Mouse (Mus musculus) left cerebral cortex, adult 9 months (tissue): ENCODE data around the gene Plpp2.

ENCODE experiments used
- DNase-seq, 2 experiments: peaks; one replicate each; pipeline ENCODE4 v3.0.0; 2022; ENCODE audit warnings: low spot score in 2 of 2

Gene Plpp2

DNA sequence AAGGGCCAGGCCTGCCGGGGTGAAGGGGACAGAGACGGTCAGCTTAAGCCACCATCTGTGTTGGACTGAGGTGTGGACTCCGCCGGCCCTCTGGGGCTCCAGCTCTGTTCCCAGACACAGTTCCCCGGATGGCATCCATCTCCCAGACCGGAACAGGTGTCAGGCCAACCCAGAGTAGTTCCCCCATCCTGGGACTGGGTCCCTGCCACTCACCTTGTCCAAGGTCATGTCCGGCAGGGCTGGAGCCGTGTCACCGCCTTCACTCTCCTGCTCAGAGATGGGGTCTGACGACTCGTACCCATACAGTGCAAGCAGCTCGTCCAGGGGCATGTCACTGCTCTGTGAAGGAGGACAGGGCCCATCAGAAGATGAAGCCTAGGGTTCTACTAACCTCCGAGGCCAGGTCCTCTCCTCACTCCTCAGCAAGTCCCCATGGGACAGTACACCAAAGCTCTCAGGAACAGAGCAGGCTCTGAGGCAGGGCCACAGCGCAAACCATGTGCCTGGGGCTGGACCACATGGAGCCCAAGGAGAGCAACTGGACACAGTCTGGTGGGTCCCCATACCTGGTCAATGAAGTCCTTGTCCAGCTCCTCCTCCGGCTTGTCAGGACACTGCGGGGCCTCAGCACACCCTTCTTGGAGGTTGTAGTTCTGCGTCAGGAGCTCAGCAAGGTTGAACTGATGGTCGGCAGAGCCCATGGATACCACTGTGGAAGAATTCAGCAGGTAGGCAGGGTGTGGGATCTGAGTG, 15.6 kb upstream of the Plpp2 start:
- peak in 1 of 2 experiments; percentile 1 for DNase-seq

DNA sequence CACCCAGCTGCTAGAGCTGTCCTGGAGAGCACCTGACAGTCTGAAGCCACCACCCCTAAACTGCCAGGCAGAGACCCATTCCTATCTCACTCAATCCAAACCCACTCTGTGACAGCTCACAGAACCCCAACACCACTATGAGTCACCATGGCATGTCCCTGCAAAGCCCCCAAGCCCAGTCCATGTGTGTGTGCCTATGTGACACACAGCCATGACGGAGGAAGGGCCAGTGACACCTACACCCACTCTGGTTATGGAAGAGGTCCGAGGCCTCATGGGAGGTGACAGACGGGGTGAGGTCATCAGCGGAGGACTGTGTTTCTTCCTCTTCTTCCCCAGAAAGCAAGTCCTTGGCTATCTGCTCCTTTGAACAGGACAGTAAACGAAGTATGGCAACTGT, 14.9 kb upstream of the Plpp2 start:
- no peak for DNase-seq

DNA sequence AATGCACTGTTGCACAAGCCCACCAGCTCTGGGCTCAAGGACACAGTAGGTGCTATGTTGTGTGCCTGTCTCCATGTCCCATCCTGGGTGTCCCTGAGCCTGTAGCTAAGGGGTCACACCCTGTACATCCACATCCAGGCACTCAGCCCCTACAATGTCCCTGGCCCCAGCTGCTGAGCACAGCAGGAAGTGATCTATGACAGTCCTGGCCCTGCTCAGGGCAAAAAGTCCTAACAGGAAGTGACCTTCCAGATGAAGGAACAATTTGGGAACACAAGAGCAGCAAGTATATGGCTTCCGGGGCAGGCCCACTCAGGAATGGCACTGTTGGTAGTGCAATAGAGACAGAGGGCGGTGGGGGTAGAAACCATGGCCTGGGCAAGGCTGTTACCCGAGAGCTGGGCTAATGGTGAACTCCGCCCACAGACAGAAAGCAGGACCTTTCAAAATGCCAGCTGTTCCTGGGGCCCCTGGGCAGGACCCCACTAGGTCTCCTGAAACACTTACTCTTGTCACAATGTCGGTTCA, 13.6 kb upstream of the Plpp2 start:
- no peak for DNase-seq

DNA sequence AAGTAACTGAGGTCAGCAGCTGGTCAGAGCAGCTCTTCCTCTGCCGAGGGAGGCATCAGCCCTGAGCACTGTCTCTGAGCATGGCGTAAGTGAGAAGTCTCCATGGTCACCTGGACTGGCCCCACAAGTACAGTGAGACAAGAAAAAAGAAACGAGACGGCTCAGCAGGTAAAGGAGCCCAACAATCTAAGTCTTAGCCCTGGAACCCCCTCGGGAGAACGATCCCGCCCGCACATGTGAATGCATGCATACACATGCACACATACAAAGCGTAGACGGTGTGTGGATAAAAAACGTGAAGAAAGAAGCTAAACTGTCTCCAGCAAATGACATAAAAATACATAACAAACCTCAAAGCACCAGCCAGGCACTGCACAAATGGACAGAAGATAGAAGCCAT, 12.9 kb upstream of the Plpp2 start:
- no peak for DNase-seq

DNA sequence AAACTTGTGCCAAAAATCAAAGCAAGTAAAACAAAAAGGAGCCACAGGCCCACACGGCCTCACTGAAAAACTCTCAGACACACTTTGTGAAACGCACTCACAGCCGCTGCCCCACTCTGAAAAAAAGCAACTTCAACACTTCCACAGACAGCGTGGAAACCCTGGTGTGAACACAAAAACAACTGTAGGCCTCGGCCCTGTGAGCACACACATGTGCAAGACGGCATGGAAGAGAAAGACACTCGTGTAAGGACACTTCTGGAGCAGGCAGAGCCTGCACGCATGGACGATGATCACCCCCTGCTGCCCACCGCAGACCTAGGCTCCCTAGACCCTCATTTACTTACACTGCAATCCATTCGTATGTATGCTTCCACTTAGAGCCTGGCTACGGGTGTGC, 12.3 kb upstream of the Plpp2 start:
- DNase-seq: no peak

DNA sequence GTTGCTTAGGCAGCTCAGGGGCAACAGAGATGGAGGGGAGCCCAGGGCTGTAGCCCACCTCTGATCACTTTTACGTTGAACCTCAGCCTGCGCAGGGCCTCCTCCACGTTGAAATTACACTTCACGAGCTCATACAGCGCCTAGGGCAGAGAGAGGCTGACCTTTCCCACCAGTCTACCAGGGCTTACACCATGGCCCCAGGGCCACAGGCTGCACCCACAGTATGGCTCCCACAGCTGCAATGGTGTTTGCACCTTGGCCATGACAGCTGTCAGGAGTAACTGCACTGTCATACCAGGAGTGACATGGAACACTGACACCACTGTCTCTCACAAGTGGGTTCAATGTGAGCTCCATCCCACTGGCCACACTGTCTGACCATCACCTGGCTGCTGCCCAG, 11.0 kb upstream of the Plpp2 start:
- DNase-seq: no peak

DNA sequence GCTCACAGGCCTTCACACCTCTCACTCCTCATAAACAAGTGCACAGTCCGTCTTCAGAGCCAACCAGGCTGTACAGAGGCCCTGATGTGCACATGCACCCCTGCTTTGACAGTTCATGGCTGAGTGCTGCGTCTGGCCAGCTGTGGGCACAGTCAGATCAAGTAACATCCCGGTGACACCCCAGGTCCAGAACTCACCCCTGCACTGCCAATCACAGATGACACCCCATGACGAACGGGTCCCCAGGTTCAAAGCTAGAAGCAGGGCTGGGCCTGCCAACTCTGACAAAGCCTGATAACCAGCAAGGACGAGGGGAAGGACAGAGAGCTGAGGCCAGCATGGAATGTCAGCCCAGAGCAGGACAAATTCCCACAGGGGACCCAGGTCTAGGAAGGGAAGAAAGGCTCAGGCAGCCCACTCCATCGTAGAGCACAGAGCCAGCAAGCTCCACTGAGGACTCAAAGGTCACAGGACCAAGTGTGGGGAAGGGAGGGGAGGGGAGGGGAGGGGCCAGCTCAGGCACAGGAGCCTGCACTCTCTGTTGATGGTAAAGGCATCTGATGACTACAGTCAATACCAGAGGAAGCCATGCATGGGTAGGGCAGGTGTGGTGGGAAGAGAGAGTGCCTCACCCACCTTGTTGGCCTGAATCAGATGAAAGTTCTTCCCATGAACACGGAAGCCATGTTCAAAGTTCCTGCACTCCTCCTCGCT, 10.4 kb upstream of the Plpp2 start:
- no peak for DNase-seq

DNA sequence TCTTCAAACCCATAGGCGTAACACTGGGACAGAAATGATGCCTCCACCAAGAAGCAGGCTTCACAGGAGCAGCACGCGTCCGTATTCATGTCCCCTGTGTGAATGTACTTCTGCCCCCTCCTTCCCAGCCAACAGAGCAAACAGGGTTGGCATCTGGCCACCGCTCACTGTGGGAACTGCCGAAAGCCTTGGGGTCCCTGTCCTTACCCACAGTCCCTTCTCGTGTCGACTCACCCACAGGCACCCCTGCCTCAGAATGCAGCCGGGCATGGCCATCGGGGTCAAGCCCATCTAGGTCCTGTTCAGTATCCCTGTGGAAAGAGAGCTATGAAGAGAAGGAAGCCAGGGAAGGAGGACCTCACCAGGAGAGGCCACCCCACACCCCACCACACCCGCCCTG, 8.6 kb upstream of the Plpp2 start:
- DNase-seq: no peak

DNA sequence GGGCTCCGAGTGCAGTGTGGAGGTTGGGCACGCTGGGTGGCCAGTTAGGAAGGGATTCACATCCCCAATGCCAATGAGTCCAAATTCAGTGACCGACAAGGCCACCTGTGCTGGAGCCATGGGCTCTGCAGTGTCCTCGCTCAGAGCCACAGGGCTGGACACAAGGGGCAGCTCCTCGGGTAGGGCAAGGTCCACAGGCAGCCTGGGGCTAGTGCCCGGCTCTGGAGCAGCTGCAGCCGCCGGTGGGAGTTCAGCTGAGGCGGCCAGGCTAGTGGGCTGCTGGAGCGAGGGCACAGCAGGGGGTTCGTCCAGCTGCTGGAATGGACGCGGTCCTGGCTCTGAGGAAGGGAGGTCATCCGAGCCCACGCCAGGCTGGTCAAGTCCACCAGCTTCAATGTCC, 7.9 kb upstream of the Plpp2 start:
- no peak for DNase-seq

DNA sequence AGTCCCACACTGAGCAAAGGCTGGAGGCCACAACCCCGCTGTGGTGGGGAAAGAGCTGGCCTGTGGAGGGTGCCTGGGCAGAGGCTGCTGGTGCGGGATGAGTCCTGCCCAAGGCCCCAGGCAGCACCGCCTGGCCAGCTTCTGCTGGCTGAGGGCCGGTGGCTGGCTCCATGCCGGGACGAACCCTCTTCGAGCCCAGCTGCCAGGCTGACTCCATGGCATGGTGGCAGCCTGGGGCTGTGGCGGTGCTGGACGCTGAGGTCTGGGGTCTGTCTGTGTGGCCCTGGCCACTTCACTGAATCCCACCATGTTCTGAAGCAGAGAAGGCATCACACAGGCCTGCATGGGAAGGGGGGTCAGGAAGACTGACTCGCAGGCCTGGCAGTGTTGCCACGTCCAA, 7.2 kb upstream of the Plpp2 start:
- DNase-seq: no peak

DNA sequence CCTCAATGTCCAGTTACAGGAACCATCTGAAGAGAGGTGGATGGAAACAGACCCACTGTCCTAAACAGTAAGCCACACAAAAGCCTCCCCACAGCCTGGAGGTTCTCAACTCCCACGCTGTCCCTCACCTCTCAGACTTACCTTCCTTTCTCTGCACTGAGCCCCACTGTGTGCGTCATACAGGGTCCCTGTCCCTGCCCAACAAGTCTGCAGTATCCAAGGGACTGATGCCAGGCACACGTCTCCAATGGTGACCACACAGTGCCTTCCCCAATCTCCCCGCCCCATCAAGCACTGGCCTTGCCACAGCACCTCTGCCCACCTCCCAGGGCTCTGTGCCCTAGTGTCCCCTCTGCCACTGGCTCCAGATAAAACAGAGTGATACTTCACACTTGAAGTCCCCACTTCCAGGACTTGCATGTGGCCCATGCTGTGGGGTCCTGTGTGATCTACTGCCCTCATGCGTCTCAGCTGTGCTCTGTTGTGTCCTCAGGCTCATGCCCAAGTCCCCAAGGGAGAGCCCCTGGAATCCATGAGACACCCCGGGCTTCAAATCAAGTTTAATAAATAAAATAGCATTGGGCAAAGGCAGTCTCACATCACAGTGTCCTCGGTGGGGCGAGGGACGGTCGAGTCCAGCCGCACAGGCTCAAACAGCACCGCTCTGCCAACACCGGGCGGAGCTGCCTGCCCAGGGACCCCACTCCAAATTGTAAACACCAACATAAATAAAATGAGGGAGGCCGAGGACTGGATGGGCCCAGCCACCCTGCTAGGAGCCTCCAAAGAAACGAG, 6.3 kb upstream of the Plpp2 start:
- DNase-seq: no peak

DNA sequence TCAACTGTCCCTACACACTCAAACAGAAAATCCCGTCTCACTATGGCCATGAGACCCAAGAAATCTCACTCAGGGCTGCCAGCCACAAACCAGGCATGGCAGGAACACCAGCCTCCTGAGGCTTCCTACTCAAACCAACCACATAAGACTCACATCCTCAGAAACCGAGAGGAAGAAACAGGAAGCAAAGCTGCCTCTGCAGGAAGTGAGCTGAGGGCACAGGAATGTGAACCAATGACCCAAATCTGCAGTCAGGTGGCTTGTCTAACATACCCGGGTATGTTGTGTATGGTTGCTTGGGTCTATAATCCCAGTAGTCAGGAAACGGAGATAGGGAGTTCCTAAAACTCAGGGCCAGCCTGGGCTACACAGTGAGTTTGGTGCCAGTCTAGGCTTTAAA, 5.3 kb upstream of the Plpp2 start:
- DNase-seq: no peak

DNA sequence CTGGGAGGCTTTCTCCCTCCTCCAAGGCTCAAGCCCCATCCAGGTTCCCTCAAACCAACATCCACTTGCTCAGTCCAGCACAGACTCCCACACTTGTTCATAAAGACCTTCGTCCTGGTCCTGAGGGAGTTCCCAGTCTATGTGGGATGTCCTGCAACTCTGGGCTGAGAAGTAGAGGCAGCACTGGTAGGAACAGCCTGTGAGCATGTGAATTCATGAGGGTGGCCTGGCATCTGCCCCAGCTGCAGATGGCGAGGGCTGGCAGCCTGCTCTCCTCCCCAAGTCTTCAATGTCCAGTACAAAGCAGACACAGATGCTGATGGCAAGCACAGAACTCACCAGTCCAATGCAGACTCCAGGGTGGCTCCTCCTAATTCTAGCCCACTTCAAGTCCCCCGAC, 4.7 kb upstream of the Plpp2 start:
- no peak for DNase-seq

DNA sequence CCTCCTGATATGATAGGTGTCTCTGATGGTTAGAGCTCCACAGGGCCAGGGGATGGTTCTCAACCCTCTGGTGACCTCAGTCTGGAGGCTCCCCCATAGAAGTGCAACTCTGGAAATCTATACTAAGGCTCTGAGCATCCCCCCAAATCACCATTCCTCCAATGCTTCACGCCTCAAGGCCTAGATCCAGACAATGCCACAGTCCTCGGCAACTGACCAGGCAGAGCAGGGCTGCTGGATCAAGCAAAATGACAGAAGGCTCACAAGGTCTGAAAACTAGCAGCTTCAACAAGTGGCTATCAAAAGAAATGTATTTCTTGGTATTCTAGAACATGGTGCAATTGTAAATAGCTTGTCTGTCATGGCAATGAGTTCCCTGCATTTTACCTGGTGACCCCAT, 4.2 kb upstream of the Plpp2 start:
- DNase-seq: no peak

DNA sequence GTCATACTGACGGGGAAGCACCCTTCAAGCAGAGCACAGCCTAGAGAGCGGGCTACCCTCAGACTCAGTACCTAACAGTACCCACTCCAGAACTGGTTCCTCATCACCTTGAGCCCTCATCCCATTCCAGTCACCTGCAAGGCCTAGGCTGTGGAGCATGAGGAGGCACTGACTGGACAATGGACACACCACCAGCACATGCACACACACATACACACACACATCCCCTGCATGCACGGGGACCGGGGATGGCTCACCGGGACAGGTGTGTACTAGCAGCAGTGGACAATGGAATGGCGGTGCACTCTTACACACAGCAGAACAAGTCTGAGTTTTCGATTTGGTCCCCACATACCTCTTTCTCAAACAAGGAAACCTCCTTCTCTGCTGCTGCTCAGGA, 3.7 kb upstream of the Plpp2 start:
- DNase-seq: no peak

DNA sequence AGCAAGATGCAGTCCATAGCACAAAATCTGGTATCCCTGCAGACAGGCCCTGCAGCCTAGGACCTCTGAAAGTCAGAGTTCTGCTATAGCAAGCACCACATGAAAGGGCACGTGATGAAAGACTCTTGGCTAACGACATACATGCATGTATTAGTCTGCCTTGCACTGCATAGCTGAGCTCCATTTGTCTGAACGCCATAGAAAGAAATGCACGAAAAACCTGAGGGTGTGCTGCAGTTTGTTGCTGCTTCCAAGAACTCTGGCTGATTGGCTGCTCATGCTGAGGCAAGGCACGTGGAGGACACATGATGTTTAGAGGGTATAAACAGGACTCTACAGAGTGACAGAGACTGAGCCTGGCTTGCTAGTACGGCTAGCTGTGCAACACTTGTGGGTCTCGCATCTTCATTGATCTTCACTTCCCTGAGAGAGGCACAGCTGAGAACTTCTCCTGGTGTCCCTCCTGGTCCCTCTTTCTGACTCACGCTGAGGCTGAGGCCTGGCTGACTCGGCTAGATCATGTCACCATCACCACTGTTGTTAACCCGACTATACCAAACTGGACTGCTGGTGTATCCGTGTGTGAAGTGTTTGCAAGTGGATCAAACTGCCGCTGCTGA, 3.0 kb upstream of the Plpp2 start:
- DNase-seq: no peak

DNA sequence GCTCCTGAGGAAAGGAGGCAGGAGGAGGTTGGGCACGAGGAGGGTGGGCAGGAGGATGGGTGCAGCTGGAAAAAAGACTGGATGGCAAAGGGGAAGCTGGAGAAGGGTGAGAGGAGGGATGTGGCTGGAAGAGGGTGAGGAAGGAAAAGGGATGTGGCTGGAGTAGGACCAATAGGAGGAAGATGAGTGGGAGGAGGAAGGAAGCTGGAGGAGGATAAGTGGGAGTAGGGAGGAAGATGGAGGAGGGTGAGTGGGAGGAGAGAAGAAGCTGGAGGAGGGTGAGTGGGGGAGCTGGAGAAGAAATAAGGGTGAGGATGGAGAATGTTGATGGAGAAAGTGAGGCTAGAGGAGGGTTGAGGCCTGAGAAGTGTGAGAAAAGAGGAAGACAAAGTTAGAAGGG, 1.8 kb upstream of the Plpp2 start:
- no peak for DNase-seq

DNA sequence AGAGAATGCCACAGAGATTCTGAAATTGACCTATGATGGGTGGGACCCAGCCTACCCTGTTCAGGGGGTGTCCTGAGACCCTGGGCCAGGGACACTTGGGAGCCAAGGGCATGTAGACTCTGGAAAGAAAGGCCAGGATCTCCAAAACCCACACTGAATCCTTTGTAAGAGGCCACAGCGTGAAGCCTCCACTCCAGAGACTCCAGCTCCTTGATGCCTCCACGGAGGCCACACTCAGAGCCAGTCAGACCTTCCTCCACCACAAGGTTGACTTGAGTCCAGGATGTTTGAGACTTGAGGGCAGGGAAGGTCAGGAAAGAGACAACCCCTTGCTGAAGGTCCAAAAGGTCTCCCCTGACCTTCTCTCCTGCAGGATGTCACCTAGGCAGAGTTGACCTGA, 830 bp upstream of the Plpp2 start:
- no peak for DNase-seq

DNA sequence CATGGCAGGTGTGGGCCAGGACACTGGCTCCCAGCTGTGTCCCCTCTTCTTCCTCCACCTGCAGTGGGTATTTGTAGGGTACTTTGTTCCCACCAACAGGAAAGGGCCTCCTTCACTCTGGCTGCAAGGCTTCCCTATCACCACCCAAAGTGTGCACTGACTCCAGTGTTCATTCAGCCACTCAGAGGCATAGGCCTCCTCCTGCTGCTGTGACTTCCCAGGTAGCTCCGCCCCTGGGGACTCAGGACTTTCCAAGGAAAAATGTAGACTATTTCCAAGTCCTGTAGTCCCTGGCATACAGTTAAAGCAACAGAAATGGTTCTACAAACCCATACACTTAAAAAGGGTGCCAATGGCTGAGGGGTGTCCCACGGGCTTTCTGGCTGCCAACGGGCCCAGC, 918 bp downstream of the Plpp2 start:
- no peak for DNase-seq

DNA sequence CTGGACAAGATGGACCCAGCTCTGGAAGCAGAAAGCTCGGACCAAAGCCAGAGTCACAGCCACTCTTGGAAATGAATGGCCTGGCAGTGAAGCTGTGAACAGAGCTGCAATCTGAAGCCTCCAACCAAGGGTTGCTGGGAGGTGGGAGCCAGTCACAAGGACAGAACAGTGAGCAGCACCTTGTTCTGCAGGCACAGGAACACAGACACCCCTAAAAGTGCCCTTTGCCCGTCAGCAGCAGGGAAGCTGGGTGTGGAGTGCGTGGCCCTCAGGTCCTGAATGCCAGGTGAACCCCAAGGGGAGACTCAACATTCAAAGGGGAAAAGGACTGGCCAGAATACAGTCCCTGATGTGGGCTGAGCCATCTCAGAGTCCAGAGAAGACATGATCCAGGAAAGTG, 2.0 kb downstream of the Plpp2 start:
- DNase-seq: no peak

DNA sequence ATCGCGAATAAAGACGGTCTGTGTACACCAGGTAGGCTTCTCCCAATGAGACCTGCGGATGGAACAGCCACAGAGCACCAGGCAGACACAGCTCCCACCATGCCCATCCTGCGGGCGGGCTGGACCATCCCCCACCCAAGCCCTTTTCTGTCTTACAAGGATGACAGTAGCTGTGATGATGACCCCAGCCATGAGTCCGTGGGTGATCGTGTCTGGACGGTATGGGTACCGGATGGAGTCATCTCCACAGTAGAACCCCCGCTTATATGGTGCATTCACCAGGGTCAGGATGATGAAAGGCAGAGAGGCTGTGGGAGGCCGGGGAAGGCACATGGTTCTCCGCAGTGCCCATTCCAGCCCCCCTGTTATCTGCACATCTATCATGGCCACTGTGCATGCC, 2.9 kb downstream of the Plpp2 start:
- no peak for DNase-seq

DNA sequence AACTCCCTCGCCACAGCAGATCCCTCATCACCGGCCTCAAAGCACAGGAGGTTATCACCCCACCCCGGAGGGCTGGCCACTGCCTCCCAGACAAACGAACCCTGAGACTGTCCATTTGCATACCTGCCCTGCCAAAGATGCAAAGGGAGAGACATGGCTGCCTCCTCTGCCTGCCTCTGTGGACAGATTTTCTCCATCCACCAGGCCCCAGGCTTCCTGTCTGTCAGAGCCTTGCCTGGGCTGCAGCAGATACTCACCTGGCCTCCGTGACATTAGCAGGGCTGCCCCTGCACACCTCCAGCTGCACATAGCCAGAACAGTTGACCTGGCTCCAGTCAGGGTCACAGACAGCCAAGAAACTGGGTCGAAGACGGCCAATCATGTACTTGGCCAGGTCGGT, 3.4 kb downstream of the Plpp2 start:
- DNase-seq: no peak
